Mouse (Mus musculus) naive thymus-derived CD4-positive, alpha-beta T cell, adult 5 months (primary cell): Measurements from ENCODE around the gene Gm8281. TPM values are rescaled to one million over a fixed set of nuclear protein-coding genes. Genes with fewer than 3 reads are reported as not detected.

Experiments used
- polyA plus RNA-seq: library from polyadenylated mRNA; unstranded; fragments of 100-300 nt; shearing (Covaris generic); gene quantifications from one replicate; pipeline ENCODE4 v1.2.1, GENCODE M21; 2017

Gm8281 gene
- not detected for polyA plus RNA-seq

DNA sequence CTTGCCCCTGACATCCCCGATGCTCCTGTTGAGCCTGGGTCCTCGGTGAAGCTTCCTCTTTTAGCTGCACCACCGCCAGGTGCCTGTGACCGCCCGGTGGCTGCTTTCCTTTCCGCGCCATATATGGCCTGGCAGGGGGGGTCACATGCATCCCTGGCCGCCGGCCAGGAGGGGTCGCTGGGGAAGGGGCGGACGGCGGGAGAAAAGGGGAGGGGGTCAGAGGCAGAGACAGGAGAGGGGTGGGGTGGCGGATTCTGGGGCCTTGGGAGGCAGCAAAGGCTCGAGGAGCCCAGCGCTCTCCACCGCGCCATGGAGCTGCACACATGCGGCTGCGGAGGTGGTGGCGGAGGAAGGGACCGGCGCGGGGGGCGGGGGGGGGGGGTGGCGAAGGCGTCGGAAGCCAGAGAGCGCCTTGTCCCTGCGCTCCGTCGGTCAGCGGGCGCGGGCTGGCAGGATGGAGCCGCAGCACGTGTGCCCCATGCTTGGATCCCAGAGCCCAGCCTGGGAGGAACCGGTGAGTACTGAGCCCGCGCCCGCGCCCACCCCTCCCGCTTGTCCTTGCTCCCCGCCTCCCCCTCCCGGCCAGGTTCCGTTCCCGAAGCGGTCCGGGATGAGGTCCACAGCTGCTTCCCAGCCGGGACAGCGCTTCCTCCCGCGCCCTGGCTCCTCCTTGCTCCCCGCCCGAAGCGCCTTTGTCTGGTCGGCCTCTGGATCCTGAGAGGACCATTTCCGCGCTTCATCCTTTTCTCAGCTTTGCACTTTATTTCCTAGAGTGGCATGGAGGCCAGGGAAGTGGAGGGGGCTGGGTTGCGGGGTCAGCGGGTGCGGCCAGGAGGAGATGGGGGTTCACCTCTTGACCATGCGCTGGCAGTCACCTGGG lies at the start of gene Gm8281:
Gene Gm8281 (plus strand): TSS at position 430 of the 880 bp plus-strand sequence.

DNA sequence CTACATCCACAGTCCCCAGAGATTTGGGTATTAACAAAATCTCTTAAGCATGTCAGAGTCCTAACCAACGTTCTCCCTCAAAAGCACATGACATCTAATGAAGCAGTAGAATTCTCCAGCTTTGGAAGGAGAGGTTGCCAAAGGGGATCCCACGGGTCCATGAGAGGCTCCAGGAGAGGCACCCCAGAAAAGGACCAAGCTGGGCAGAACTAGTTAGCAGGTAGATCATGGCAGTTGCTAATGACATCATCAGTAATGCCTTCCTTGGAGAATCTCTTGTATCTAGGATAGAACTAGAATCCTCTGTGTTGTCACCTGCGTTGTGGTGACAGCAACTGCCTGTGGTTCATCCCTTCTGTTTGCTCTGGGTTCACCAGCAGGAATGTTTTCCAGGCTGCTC lies 20.5 kb upstream of the Gm8281 start, which contains the start of gene 4930555G01Rik:
Gene 4930555G01Rik (plus strand): TSS at position 301 of the 400 bp plus-strand sequence.

DNA sequence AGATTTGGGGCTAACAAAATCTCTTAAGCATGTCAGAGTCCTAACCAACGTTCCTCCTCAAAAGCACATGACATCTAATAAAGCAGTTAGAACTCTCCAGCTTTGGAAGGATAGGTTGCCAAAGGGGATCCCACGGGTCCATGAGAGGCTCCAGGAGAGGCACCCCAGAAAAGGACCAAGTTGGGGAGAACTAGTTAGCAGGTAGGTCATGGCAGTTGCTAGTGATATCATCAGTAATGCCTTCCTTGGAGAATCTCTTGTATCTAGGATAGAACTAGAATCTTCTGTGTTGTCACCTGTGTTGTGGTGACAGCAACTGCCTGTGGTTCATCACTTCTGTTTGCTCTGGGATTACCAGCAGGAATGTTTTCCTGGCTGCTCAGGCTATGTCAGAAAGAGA lies 60.4 kb downstream of the Gm8281 start, which contains the start of gene Gm8279:
Gene Gm8279 (plus strand): TSS at position 301 of the 400 bp plus-strand sequence.

Other genes with a start within 250 kb of the Gm8281 start
- not detected for gene Gm3269, start 232.9 kb upstream of the Gm8281 start, polyA plus RNA-seq
- gene Gm3264, start 215.5 kb upstream of the Gm8281 start, polyA plus RNA-seq: not detected
- not detected for gene Gm3278, start 178.6 kb upstream of the Gm8281 start, polyA plus RNA-seq
- not detected for gene Gm8297, start 87.1 kb upstream of the Gm8281 start, polyA plus RNA-seq
- not detected for gene Gm3298, start 55.1 kb upstream of the Gm8281 start, polyA plus RNA-seq
- gene 4930555G01Rik, start 20.4 kb upstream of the Gm8281 start, polyA plus RNA-seq: not detected
- not detected for gene Gm8279, start 60.5 kb downstream of the Gm8281 start, polyA plus RNA-seq
- not detected for gene Gm3317, start 93.5 kb downstream of the Gm8281 start, polyA plus RNA-seq
- not detected for gene Gm8271, start 114.8 kb downstream of the Gm8281 start, polyA plus RNA-seq
- not detected for gene Gm3526, start 189.5 kb downstream of the Gm8281 start, polyA plus RNA-seq